Mouse (Mus musculus): ENCODE data around the gene Cfap69.

GRCm38 (mm10) chr5:5663057-5663456 is 982 bp downstream of the Cfap69 start:
- TF ChIP-seq CTCF (IDR thresholded peaks at IDR 0.05; ENCODE audit: borderline replicate concordance, insufficient read depth, low read depth, low read length) (no peak), POLR2A (IDR thresholded peaks at IDR 0.05; ENCODE audit: borderline replicate concordance, insufficient read depth, low read length) (no peak)
